Mouse (Mus musculus): Measurements from ENCODE around the gene Rbm7.
"Not testable (repeated sequence)": the region's sequence is repeated elsewhere in the genome, so short reads cannot be mapped to it uniquely, and the experiment has no call there.

Rbm7 gene

GRCm38 (mm10) chr9:48494817-48495547, at the start of gene Rbm7, which contains the start of gene Gm5617:
Rbm7 (minus strand) TSS chr9:48495299.
Gm5617 (plus strand) TSS chr9:48495442.
- in situ Hi-C loops (cut with MboI), result loop anchor here (5.0 kb wide), 1 partner anchor 62 kb away; no protein-coding TSS in a partner anchor

DNA sequence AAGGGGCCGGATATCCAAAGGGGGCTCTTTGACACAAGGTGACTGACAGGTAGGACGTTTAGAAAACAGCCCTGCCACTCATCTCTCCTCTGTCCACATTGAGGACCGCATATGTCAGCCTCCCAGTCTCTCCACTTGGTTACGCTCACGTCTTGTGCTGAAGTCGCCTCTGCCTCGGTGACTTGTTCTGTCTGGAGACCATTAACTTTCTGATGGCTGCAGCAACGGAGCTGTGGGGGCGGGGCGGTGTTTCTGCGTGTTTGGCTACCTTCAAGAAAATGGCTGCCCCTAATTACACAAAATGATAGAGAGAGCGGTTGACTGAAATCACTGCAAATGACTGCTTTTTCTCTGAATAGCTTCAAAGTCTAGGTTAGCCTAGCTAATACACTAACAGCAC, 43.6 kb upstream of the Rbm7 start:
- in situ Hi-C loops (cut with MboI), result no loop called here

- in situ Hi-C loops (cut with MboI), result no loop called here
These were observed 43.0 kb upstream of the Rbm7 start for GRCm38 (mm10) chr9:48538044-48538645.

DNA sequence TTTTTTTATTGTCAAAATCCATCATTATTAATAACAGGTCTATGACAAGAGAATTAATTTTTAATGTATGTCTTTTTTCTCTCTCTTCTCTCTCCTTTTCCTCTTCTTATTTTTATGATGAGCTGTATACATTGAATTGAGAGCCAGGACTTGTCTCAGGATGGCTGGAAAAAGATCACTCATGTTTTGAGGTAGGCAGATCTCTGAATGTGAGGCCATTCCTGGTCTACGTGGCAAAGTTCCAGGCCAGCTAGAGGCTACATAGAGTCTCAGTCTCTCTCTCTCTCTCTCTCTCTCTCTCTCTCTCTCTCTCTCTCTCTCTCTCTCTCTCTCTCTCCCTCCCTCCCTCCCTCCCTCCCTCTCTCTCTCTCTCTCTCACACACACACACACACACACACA, 42.5 kb upstream of the Rbm7 start:
- in situ Hi-C loops (cut with MboI), result not testable (repeated sequence)

DNA sequence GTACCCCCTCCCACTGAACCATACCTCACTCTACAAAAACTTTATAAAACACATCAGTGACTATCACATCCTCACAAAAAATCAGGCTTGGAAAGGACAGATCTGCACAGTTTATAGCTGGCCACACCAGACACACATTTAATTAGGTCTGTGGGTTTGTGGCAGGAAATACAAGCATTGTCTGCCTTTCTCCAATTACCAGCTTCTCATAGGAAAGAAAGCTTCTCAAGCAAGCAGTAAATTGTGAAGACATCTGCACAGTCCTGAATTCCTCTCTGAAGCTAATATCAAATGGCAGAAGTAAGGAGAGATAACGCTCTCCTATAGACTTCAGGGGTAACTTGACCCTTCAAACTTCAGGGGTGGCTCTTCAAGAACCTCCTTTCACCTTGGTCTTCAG, 41.3 kb upstream of the Rbm7 start:
- in situ Hi-C loops (cut with MboI), result no loop called here

GRCm38 (mm10) chr9:48532730-48533129, 37.6 kb upstream of the Rbm7 start:
- in situ Hi-C loops (cut with MboI), result no loop called here

DNA sequence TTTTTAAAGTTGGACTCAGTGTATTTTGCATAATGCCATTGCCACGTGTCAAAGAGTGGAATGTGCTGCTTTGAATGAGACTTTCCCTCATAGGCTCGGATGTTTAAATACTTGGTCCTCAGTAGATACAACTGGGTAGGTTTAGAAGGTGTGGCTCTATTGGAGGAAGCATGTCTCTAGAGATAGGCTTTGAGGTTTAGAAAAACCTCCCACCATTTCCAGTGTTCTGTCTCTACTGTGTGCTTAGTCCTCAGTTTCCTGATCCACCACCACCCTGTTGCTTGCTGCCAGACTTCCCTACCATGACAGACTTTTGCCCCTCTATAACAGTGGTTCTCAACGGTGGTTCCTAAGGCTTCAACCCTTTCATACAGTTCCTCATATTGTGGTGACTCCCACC, 37.1 kb upstream of the Rbm7 start:
- in situ Hi-C loops (cut with MboI), result no loop called here

DNA sequence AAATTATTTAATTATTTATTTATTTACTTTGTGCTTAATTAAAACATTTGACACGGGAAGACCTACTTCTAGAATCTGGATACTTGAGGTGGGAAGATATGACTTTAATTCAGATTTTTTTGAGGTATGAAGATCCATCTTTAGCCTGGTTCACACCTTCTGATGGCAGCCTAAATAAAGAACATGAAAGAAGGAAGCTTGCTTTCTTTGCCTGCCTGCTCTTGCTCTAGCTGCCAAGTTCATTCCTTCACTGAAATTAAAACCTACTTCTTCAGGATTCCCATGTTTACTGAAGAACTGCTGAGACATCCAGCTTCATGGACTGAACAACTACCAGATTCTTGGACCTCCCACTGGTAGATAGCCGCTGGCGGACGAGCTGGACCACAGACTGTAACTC, 36.2 kb upstream of the Rbm7 start:
- in situ Hi-C loops (cut with MboI), result no loop called here

- in situ Hi-C loops (cut with MboI), result no loop called here
These were observed 31.4 kb upstream of the Rbm7 start for GRCm38 (mm10) chr9:48526520-48526919.

- in situ Hi-C loops (cut with MboI), result no loop called here
These were observed 30.5 kb upstream of the Rbm7 start for GRCm38 (mm10) chr9:48525566-48525965.

- in situ Hi-C loops (cut with MboI), result not testable (repeated sequence)
These were observed 25.3 kb upstream of the Rbm7 start for GRCm38 (mm10) chr9:48520405-48520804.

DNA sequence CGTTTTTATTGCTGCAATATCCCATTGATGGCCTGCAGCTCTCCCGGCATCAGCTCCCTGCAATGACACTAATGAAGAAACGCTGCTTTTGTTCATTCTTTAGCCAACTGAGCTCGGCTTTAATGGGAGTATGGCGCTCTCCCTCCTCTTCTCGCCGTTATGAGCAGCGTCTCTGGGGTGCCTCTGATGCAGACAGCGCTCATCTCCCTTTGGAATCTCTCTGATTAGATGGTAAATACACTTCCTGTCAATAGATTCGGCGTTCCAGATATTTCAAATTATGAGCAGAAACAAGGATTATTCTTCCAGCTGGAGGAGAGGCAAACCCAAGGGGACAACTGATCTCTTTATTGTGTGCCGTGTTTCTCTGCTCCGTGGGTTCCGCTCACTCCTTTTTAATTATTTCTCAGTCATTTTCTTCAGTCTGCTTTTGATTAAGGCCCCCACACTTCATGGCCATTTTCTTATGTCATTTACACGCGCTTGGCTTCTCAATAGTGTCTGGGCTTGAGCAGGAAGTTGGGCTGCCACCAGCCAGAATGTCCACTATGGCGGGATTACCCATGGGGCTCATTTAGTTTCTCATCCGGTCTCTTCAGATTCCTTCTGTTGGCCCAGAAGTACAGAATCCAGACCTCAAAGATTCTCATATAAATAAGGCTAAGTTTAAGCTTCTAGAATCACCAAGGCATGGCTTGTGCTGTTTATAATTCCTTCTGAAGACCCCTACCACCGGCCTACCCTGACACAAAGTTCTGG, 22.5 kb upstream of the Rbm7 start:
- in situ Hi-C loops (cut with MboI), result no loop called here

- in situ Hi-C loops (cut with MboI), result no loop called here
These were observed 21.7 kb upstream of the Rbm7 start for GRCm38 (mm10) chr9:48516615-48517371.

DNA sequence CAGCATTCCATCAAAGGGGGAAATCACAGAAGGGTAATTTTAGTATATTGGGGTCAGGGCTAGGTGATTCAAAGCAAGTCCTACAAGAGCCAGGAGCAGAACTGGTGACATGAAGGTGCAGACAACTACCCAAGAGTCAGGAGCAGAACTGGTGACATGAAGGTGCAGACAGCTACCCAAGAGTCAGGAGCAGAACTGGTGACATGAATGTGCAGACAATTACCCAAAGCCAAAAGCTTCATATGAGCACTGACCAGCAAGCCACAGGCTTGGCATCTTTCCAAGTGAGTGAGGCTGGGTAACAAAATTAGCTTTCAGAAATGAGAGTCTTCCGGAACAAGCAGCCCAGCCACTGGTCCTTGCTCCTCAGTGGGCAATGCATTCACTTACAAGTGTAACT, 20.2 kb upstream of the Rbm7 start:
- in situ Hi-C loops (cut with MboI), result no loop called here

DNA sequence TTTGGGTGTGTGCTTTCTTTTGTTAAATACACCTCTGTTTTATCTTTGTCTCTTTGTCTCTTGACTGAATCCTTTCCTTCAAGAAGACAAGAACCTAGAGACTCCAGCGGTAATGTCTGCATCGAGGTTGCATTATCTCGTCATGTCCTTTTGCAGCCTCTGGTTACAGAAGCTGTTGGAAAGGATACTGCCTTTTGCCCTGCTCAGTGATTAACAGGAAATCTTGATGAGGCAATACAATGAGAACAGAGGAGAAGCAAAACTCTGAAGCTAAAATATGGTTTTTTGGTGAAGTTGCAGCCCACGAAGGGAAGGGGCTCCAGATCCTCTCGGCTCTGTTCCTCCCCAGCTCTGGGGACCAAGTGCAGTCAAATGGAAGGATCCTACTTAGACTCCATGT, 15.0 kb upstream of the Rbm7 start:
- in situ Hi-C loops (cut with MboI), result no loop called here

- in situ Hi-C loops (cut with MboI), result no loop called here
These were observed 9.8 kb upstream of the Rbm7 start for GRCm38 (mm10) chr9:48504741-48505365.

GRCm38 (mm10) chr9:48503001-48503400, 7.9 kb upstream of the Rbm7 start:
- in situ Hi-C loops (cut with MboI), result no loop called here

- in situ Hi-C loops (cut with MboI), result no loop called here
These were observed 6.1 kb upstream of the Rbm7 start for GRCm38 (mm10) chr9:48501192-48501591.

DNA sequence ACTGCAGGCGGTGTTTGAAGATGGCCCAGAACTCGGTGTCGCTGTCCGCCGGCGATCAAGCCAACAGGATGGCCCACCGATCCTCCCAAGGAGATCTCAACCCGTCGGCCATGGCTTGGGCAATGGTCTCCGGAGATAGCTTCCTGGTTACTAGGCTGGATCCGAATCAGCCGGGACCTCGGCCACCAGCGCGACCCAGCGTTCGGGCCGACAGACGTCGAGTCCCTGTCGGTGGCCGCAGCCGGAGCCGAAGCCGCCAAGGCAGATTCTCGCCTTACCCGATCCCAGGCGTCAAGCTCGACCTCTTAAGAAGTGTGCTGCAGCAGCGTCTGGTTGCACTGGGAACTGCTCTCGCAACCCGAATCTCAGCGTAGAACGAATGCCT, 441 bp upstream of the Rbm7 start:
- in situ Hi-C loops (cut with MboI), result loop anchor here (5.0 kb wide), 1 partner anchor 62 kb away; no protein-coding TSS in a partner anchor

DNA sequence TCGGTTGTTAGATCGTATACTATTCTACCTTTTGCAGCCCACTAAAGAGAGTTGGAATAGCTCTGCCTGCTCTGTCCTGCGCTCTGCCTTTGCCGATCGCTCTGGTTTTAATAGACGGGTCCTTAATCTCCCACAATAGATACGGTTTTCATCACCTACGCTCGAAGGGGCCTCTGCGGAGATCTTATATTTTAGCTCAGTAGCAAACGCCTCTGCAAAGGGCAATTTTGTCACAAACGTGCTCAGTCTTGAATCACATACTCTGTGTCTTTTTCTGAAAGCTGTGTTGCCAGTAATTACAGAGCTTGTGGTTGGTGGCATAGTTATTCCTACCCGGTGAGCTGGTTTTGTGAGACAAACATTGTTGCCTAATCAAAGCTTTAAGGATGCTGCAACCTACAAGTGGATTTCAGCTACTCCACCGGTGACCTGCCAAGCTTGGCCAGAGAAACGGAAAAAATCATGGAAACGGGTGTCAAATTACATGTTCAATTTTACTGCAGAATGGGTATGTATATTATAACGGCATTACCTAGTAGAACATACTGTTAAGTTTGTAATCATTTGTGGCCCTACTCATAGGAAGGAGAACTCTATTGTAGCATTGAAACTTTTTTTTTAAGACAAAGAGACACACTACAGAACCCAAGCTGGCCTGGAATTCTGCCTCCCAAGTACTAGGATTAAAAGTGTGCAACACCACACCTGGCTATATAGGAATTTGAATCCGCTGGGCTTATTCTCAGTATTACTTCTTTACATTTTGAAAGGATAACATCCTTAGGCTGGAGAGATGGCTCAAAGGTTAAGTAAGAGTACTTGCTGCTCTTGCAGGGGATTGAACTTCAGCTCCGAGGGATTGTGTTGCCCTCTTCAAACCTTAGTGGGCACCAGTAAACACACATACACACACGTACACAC, 13.6 kb downstream of the Rbm7 start:
- in situ Hi-C loops (cut with MboI), result no loop called here
